Mouse (Mus musculus): ENCODE measurements around the gene E130116L18Rik. TPM values are rescaled to one million over a fixed set of nuclear protein-coding genes. Genes with fewer than 3 reads are reported as not detected.
A peak's percentile ranks its signal among the peaks of the same experiment; 100 is the strongest.

E130116L18Rik gene
- not detected in 2 replicates for polyA plus RNA-seq (2015; fragmentation: Nextera tagmentation; extraction: Ambion mirVana)

- ATAC-seq: peak; percentile 99
- H3K4me3 ChIP-seq (ENCODE audit: low read length): peak within 1 kb of the TSS; percentile 71
- H3K9ac ChIP-seq (ENCODE audit: low read depth, low read length): peak within 1 kb of the TSS; percentile 90
- peaks cover 4% of the 10 kb centered on the region for H3K4me1 ChIP-seq (ENCODE audit: control insufficient read depth, insufficient read depth, low read length)
- no peaks in the 10 kb centered on the region for H3K36me3 ChIP-seq (ENCODE audit: control insufficient read depth, insufficient read depth, low read length)
- H3K27me3 ChIP-seq (replicated peaks; ENCODE audit: control insufficient read depth, insufficient read depth, low read length): no peaks in the 10 kb centered on the region
- H3K27ac ChIP-seq (ENCODE audit: low read length): peak within 1 kb of the TSS; percentile 89
- no peaks in the 10 kb centered on the region for H3K9me3 ChIP-seq (ENCODE audit: control insufficient read depth, low read length)
- WGBS: 2% methylated on average over 72 of the region's 72 CpGs
- H3K4me2 ChIP-seq (ENCODE audit: low read depth, low read length): peak within 1 kb of the TSS; percentile 61
Observed at GRCm38 (mm10) chr5:25222752-25223702, at the start of gene E130116L18Rik. Gene E130116L18Rik, minus strand, starts transcription at chr5:25223153.

GRCm38 (mm10) chr5:25268258-25268888 lies 45.4 kb upstream of the E130116L18Rik start:
- H3K36me3 ChIP-seq (ENCODE audit: control insufficient read depth, insufficient read depth, low read length): peaks cover 28% of the 10 kb centered on the region
- H3K27ac ChIP-seq (ENCODE audit: low read length): no peak overlapping the region
- no peak for ATAC-seq
- no peaks in the 10 kb centered on the region for H3K9me3 ChIP-seq (ENCODE audit: control insufficient read depth, low read length)
- no peak overlapping the region for H3K4me2 ChIP-seq (ENCODE audit: low read depth, low read length)
- H3K27me3 ChIP-seq (replicated peaks; ENCODE audit: control insufficient read depth, insufficient read depth, low read length): no peaks in the 10 kb centered on the region
- no peak overlapping the region for H3K9ac ChIP-seq (ENCODE audit: low read depth, low read length)
- 93% methylated on average over 4 of the region's 4 CpGs for WGBS
- no peak overlapping the region for H3K4me3 ChIP-seq (ENCODE audit: low read length)
- H3K4me1 ChIP-seq (ENCODE audit: control insufficient read depth, insufficient read depth, low read length): no peaks in the 10 kb centered on the region

GRCm38 (mm10) chr5:25262266-25262665 lies 39.3 kb upstream of the E130116L18Rik start:
- H3K36me3 ChIP-seq (ENCODE audit: control insufficient read depth, insufficient read depth, low read length): peaks cover 21% of the 10 kb centered on the region
- H3K4me2 ChIP-seq (ENCODE audit: low read depth, low read length): no peak overlapping the region
- no peaks in the 10 kb centered on the region for H3K4me1 ChIP-seq (ENCODE audit: control insufficient read depth, insufficient read depth, low read length)
- no peaks in the 10 kb centered on the region for H3K27me3 ChIP-seq (replicated peaks; ENCODE audit: control insufficient read depth, insufficient read depth, low read length)
- H3K27ac ChIP-seq (ENCODE audit: low read length): no peak overlapping the region
- WGBS: 71% methylated on average over 7 of the region's 7 CpGs
- no peak overlapping the region for H3K4me3 ChIP-seq (ENCODE audit: low read length)
- no peak for ATAC-seq
- no peaks in the 10 kb centered on the region for H3K9me3 ChIP-seq (ENCODE audit: control insufficient read depth, low read length)
- no peak overlapping the region for H3K9ac ChIP-seq (ENCODE audit: low read depth, low read length)

- no peak overlapping the region for H3K4me2 ChIP-seq (ENCODE audit: low read depth, low read length)
- H3K4me3 ChIP-seq (ENCODE audit: low read length): no peak overlapping the region
- no peak overlapping the region for H3K27ac ChIP-seq (ENCODE audit: low read length)
- no peaks in the 10 kb centered on the region for H3K27me3 ChIP-seq (replicated peaks; ENCODE audit: control insufficient read depth, insufficient read depth, low read length)
- no peaks in the 10 kb centered on the region for H3K9me3 ChIP-seq (ENCODE audit: control insufficient read depth, low read length)
- ATAC-seq: no peak
- 74% methylated on average over 6 of the region's 6 CpGs for WGBS
- peaks cover 17% of the 10 kb centered on the region for H3K36me3 ChIP-seq (ENCODE audit: control insufficient read depth, insufficient read depth, low read length)
- H3K9ac ChIP-seq (ENCODE audit: low read depth, low read length): no peak overlapping the region
- H3K4me1 ChIP-seq (ENCODE audit: control insufficient read depth, insufficient read depth, low read length): no peaks in the 10 kb centered on the region
Observed at GRCm38 (mm10) chr5:25261452-25261851, 38.5 kb upstream of the E130116L18Rik start.

GRCm38 (mm10) chr5:25256686-25257085 lies 33.7 kb upstream of the E130116L18Rik start:
- H3K27me3 ChIP-seq (replicated peaks; ENCODE audit: control insufficient read depth, insufficient read depth, low read length): no peaks in the 10 kb centered on the region
- no peak for ATAC-seq
- H3K4me1 ChIP-seq (ENCODE audit: control insufficient read depth, insufficient read depth, low read length): 0 out of 2 replicates have a peak, but pooled peaks cover 2% of the 10 kb centered on the region
- no peaks in the 10 kb centered on the region for H3K9me3 ChIP-seq (ENCODE audit: control insufficient read depth, low read length)
- H3K4me2 ChIP-seq (ENCODE audit: low read depth, low read length): no peak overlapping the region
- WGBS: 93% methylated on average over 2 of the region's 2 CpGs
- no peak overlapping the region for H3K4me3 ChIP-seq (ENCODE audit: low read length)
- no peak overlapping the region for H3K27ac ChIP-seq (ENCODE audit: low read length)
- no peak overlapping the region for H3K9ac ChIP-seq (ENCODE audit: low read depth, low read length)
- peaks cover 12% of the 10 kb centered on the region for H3K36me3 ChIP-seq (ENCODE audit: control insufficient read depth, insufficient read depth, low read length)

GRCm38 (mm10) chr5:25254491-25254890 lies 31.5 kb upstream of the E130116L18Rik start:
- no peaks in the 10 kb centered on the region for H3K9me3 ChIP-seq (ENCODE audit: control insufficient read depth, low read length)
- no peak for ATAC-seq
- H3K4me3 ChIP-seq (ENCODE audit: low read length): no peak overlapping the region
- H3K9ac ChIP-seq (ENCODE audit: low read depth, low read length): no peak overlapping the region
- peaks cover 12% of the 10 kb centered on the region for H3K36me3 ChIP-seq (ENCODE audit: control insufficient read depth, insufficient read depth, low read length)
- H3K27ac ChIP-seq (ENCODE audit: low read length): no peak overlapping the region
- H3K27me3 ChIP-seq (replicated peaks; ENCODE audit: control insufficient read depth, insufficient read depth, low read length): no peaks in the 10 kb centered on the region
- 94% methylated on average over 4 of the region's 4 CpGs for WGBS
- H3K4me1 ChIP-seq (ENCODE audit: control insufficient read depth, insufficient read depth, low read length): 0 out of 2 replicates have a peak, but pooled peaks cover 2% of the 10 kb centered on the region
- H3K4me2 ChIP-seq (ENCODE audit: low read depth, low read length): no peak overlapping the region

GRCm38 (mm10) chr5:25252825-25253544 lies 30.0 kb upstream of the E130116L18Rik start:
- H3K4me3 ChIP-seq (ENCODE audit: low read length): no peak overlapping the region
- no peak overlapping the region for H3K4me2 ChIP-seq (ENCODE audit: low read depth, low read length)
- no peaks in the 10 kb centered on the region for H3K27me3 ChIP-seq (replicated peaks; ENCODE audit: control insufficient read depth, insufficient read depth, low read length)
- 74% methylated on average over 8 of the region's 8 CpGs for WGBS
- H3K27ac ChIP-seq (ENCODE audit: low read length): peak overlapping the region; percentile 94
- 0 out of 2 replicates have a peak overlapping the region, but pooled peaks have one; percentile 17 for H3K9ac ChIP-seq (ENCODE audit: low read depth, low read length)
- peak; percentile 82 for ATAC-seq
- no peaks in the 10 kb centered on the region for H3K9me3 ChIP-seq (ENCODE audit: control insufficient read depth, low read length)
- H3K36me3 ChIP-seq (ENCODE audit: control insufficient read depth, insufficient read depth, low read length): peaks cover 12% of the 10 kb centered on the region; the same call in 1 of the 2 replicates
- H3K4me1 ChIP-seq (ENCODE audit: control insufficient read depth, insufficient read depth, low read length): 0 out of 2 replicates have a peak, but pooled peaks cover 2% of the 10 kb centered on the region

GRCm38 (mm10) chr5:25252423-25252822 lies 29.5 kb upstream of the E130116L18Rik start:
- Histone ChIP-seq H3K9ac (ENCODE audit: low read depth, low read length) (no peak overlapping the region), H3K27me3 (replicated peaks; ENCODE audit: control insufficient read depth, insufficient read depth, low read length) (no peaks in the 10 kb centered on the region), H3K4me3 (ENCODE audit: low read length) (no peak overlapping the region), H3K9me3 (ENCODE audit: control insufficient read depth, low read length) (no peaks in the 10 kb centered on the region), H3K36me3 (ENCODE audit: control insufficient read depth, insufficient read depth, low read length) (peaks cover 12% of the 10 kb centered on the region; the same call in 1 of the 2 replicates), H3K4me2 (ENCODE audit: low read depth, low read length) (no peak overlapping the region), H3K27ac (ENCODE audit: low read length) (peak overlapping the region; percentile 94), H3K4me1 (ENCODE audit: control insufficient read depth, insufficient read depth, low read length) (0 out of 2 replicates have a peak, but pooled peaks cover 2% of the 10 kb centered on the region)
- WGBS: 53% methylated on average over 2 of the region's 2 CpGs
- ATAC-seq: peak; percentile 93

- WGBS: 65% methylated on average over 3 of the region's 3 CpGs
- Histone ChIP-seq H3K9ac (ENCODE audit: low read depth, low read length) (no peak overlapping the region), H3K4me3 (ENCODE audit: low read length) (no peak overlapping the region), H3K4me2 (ENCODE audit: low read depth, low read length) (no peak overlapping the region), H3K4me1 (ENCODE audit: control insufficient read depth, insufficient read depth, low read length) (no peaks in the 10 kb centered on the region), H3K36me3 (ENCODE audit: control insufficient read depth, insufficient read depth, low read length) (0 out of 2 replicates have a peak, but pooled peaks cover 2% of the 10 kb centered on the region), H3K27me3 (replicated peaks; ENCODE audit: control insufficient read depth, insufficient read depth, low read length) (no peaks in the 10 kb centered on the region), H3K9me3 (ENCODE audit: control insufficient read depth, low read length) (no peaks in the 10 kb centered on the region), H3K27ac (ENCODE audit: low read length) (no peak overlapping the region)
- no peak for ATAC-seq
Observed at GRCm38 (mm10) chr5:25247036-25247435, 24.1 kb upstream of the E130116L18Rik start.

Measured in intestine, embryonic 16.5 days (tissue).